Mouse (Mus musculus) activated CD4-positive, CD25-positive, alpha-beta regulatory T cell, adult 4 months (primary cell): ENCODE data around the gene Syn2. TPM values are rescaled to one million over a fixed set of nuclear protein-coding genes. Genes with fewer than 3 reads are reported as not detected.

Experiments
- ATAC-seq: one replicate; pipeline ENCODE4 v1.8.0; 2017
- polyA plus RNA-seq, 2 experiments: library from polyadenylated mRNA; unstranded; fragments of 100-300 nt; shearing (Covaris generic); gene quantifications; one replicate each; pipeline ENCODE4 v1.2.1; 2017

The Syn2 gene
- polyA plus RNA-seq, result not detected

DNA sequence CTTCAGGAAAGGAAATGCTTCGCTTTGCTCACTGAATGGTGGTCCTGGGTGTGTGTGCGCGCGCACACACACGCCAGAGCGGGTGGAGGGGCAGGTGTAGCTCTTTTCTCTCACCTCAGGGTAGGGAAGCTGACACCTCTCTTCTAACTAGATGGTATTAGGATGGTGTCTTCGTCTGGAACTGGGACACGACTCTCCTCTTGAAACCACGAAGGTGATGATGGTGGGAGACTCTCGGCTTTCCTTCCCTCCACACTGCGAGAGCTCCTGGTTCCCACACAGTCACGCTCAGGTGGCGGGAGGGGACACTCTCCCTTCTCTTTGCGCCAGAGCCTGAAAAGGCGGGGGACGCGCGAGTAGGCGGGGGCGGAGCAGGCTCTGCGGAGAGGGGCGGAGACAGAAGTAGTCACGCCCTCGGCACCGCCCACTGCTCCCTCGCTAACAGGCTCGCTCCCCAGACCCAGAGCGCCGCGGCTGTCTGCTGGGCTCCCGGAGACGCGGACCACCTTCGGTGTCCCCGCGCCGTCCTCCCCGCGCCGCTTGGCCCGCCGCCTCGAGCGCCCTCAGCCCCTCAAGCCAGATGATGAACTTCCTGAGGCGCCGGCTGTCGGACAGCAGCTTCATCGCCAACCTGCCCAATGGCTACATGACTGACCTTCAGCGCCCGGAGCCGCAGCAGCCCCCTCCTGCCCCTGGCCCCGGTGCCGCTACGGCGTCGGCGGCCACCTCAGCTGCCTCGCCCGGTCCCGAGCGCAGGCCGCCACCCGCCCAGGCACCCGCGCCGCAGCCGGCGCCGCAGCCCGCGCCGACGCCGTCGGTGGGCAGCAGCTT, at the start of gene Syn2:
Gene Syn2, plus strand, starts transcription at position 402 of the 831 bp plus-strand sequence.
- ATAC-seq, result peak; percentile 52

DNA sequence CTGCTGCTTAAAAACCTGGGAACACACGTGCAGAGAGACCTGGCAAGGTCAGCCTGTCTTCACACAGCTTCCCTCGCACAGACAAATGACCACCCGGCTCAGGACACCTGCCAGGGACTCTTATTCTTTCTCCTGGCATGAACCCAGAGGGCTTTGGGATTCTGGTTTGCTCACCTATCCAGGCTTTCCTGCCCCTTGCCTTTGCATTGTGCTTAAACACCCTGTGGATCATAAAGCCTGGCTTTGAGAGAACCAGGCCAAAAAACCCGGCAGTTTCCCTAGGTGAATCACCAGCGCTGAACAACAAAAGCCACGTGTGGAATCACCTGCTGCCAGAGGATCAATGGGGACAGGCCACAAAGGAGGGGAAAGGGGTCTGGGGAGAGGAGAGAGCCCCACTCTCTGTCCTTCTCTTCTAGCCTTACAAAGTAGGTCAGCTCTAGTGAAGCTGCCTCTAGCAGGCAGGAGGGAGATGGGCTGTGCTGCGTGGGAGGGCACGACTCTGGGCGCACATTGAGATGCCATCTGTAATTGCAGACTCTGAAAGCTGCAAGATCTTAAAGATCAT, 49.3 kb upstream of the Syn2 start:
- no peak for ATAC-seq

DNA sequence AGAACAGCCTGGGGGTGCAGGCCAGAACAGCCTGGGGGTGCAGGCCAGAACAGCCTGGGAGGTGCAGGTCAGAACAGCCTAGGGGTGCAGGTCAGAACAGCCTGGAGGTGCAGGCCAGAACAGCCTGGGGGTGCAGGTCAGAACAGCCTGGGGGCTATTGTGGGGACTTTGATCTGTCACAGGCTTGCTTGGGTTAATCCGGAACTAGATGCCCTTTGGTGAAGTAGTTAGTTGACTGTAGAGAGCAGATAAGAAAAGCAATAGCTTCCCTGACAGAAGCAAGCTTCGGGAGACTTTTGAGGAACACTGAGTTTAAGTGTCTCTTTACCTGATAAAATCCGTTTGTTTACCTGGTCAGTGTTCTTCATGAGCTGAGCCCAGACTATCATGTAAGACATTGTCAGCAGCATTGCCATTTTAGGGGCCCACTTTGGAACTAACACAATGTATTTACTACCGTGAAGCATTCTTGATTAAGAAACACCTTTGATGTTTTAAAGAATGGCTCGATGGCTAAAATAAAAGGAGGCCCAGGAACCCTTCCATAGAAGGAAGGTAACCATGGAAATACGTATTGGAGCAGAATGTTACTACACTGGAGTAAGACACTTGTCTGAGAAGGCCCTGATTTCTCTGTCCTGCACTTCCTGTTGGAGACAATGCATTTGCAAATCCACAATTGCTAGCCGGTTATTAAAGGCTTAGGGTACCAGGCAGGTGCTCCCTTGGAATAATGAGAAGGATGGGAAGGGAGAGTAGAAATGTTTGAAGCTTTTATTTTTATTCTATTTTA, 46.2 kb upstream of the Syn2 start:
- ATAC-seq, result no peak

DNA sequence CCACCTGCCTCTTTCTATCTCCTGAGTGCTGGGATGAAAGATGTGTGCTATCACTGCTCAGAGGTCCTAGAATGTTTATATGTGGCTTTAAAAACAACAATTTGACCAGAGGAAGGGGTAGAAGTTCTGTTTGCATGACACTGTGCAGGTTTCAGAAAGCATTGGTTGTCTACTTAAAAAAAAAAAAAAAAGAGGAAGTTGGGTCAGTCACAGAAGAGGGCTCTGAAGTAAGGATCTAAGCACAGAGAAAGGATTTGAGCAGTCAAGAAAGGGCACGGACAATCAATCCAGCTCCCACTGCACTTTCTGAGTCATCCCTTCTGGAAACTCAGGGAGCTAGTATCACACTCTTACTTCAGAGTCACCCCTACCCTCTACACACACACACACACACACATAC, 43.0 kb upstream of the Syn2 start:
- no peak for ATAC-seq

DNA sequence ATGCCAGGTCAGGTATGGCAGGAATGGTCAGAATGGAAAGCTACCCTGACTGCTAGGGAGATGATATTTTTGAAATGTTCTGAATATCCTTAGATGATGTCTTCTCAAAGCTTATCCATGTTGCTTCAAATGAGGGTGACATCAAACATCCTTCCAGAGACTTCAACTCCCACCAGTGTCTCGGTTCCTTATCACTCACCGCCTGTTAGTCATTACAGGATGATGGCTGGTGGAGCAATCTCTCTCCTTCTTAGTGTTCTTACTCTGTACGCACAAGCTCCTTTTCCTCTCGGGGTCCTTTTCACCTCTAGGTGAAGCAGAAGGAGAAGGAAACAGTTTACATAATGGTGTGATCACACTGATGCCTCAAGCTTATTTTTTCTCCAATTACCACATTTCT, 32.2 kb upstream of the Syn2 start:
- no peak for ATAC-seq

DNA sequence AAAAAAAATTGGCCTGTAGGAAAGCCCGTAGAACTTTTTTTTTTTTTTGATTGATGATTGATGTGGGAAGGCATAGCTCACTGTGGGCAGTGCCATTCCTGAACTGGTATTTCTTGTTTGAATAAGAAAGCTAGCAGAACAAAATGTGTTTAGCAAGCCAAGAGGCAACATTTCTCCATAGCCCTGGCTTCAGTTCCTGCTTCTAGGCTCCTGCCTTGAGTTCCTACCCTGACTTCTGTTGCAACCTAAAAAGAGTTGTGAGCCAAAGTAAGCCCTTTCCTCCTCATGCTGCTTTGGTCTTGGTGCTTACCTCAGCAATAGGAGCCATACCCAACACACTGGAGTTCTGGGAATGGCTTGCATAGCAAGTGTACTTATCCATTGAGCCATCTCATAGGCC, 23.3 kb upstream of the Syn2 start:
- ATAC-seq, result no peak

DNA sequence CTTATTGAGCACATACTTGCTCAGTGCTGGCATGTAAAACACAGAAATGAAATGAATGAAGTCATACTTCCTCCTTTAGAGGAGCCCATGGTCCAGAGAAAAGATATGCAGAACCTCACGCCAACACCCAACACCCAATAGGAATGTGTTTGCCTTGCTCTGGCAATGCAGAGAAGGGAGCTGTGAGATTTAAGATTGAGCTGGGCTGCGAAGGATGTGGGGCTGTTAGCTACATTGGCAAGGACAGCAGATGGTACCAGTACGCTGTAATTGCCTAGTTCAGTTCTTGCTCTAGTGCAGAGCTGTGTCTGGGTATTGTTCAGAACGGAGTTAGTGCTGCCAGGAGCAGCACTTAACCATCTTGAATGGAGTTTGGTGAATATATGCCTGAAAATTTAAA, 12.5 kb upstream of the Syn2 start:
- ATAC-seq, result no peak

DNA sequence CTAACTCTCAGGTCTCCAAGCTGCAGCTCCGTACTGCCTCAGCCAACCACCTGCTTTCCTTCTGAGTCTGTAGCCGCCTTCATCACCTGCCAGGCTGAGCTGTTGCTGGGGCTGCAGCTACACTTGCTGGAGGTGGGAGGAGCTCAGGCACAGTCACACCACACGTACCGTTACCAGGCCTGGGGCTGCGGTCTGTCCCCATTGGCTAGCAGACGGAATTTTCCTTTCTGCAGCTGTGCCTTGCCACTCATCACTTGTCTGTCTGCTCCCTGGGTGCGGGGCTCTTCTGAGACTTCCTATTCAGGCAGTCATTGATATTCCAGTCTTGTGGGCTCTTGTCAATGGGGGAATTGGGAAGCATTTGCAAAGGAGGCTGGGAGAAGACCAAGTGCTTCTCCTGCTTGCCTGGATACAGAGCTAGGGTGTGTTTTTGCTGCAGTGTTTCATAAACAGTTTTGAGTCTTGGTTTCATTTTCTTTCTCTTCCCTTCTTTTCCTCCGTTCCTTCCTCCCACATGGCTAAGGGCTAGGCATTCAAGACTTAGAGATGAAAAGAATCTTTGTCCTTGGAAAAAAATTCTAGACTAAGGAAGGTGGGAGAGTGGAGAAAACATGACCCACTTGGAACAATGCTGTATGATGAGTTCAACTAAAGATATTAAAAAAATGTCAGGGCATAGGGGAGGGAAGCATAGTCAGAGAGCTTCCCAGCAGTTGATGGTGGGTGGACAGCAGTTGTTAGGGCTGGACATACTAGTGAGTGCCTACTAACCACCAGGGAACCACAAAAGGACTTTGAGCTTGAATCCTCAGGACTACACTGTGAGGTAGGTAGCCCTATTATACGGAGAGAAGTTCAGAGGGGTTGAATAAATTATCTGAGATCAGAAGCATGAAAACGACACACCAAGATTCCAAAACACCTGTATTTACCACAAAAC, 11.2 kb upstream of the Syn2 start:
- peak; percentile 92 for ATAC-seq

DNA sequence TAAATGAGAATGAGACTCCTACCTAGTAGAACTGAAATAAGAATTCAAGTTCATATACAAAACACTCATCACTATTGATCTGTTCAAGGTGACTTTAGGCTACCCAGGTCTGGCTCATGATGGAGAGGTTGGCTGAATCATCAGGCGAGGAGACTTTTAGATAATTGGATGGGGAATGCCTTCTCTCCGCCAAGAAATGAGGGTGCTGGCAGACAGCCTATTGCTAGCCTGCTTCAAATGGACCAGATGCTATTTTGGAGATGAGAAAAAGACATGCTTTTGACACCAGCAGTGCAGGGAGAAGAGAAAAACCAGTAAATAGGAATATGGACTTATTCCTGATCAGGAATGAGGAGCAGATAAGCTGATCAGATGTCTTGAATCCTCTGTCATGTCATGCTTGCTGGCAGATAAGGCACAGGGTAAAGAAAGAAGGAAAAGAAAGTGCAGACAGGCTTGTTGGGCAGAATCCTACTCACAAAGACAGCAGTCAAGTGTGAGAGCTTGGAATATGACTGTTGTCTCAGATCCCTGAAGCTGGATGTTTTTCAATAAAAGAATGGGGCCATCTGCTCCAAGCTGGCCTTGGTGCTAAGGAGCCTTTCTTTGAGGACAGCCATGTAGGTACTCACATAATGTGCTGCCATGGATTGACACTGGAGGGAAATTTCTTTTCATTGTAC, 9.9 kb upstream of the Syn2 start:
- ATAC-seq, result no peak

DNA sequence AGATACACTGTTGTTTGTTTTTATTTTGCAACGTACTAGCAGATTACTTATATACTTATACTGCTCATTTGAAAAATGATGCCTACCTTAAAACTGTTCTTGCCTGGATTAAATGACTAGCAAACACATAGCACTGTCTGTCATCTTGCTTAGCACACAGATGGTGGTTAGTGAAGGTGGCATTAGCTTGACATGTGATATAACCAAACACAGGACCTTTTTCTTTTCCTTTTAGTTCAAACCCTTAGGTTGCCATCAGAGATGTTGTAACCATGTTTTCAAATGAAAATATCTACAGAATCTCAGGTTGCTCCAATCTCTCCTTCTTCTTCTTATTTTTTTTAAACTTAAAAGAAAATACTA, 9.4 kb upstream of the Syn2 start:
- ATAC-seq, result no peak

DNA sequence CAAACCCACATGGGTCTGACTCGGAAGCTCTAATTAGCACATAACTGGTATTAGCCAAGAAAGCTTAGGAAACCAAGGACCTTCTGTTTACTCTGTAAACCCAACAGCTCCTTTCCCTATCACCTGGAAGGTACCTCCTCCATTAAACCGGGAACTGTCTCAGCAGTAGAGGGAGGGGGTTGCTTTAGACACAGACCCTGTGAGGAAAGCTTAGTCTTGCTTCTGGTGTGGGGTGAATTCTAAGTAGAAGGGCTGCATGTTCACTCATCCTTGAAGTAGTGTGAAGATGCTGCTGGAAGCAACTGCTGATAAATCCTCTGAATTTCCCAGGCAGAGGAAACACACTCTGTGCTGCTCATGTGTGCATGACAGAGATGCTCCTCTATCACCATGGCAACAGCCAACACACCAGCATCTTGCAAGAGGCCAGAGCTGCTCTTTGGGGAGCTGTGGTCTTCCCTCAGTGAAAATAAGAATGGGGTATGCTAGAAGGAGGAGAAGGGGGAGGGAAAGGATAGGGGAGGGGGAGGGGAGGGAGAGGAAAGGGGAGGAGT, 8.4 kb upstream of the Syn2 start:
- no peak for ATAC-seq

DNA sequence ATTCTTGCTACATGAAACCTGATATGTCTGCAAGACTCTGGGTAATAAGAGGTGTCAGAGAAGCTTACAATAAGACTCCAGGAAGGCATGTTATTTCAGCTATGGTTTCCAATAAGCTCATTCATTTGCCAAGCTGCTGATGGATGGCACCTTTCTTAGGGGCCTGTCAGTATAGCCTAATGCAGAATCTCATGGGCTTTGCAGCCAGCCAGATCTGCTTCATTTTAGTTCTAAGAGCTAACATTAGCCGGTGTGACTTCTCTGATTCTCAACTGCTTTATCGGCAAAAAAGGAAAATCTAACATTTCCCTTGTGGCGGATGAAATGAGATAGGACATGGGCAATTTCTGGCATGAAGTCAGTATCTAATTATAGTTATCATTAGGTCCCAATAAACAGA, 7.9 kb upstream of the Syn2 start:
- no peak for ATAC-seq

DNA sequence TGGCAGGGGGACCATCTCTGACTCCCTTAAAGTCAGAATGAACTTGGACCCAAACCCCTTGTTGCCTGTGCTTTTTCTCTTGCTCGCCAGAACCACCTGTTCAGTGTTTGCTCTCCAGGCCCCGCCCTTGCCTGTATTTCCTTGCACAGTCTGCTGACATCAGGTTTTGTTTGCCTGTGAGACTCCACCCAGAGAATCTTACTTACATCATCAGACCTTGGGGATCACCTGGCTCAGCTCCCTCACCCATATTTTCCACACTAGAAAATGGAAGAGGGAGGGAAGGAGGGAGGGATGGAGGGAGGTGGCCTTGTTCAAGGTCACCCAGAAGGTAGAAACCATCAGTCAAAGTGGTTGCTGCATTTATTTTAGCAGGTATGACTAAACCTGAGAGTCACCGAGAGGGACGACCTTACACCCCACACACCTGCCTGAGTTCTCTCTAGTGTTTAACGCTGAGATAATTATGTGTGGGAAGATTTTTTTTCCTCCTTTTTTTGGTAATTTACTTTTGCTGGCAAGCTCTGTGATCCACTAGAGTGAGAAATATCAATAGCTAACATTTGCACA, 7.4 kb upstream of the Syn2 start:
- ATAC-seq, result no peak

DNA sequence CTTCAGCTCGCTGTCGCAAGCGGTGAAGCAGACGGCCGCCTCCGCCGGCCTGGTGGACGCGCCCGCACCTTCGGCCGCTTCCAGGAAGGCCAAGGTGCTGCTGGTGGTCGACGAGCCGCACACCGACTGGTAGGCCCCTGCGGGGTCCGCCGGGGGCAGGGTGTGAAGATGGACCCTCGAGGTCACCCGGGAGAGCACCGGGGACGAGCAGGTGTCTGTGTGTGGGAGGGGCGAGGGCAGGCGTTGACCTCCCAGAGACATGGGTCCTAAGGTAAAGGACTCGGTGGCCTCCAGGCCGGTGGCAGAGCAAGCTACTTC, 589 bp downstream of the Syn2 start:
- ATAC-seq, result no peak

DNA sequence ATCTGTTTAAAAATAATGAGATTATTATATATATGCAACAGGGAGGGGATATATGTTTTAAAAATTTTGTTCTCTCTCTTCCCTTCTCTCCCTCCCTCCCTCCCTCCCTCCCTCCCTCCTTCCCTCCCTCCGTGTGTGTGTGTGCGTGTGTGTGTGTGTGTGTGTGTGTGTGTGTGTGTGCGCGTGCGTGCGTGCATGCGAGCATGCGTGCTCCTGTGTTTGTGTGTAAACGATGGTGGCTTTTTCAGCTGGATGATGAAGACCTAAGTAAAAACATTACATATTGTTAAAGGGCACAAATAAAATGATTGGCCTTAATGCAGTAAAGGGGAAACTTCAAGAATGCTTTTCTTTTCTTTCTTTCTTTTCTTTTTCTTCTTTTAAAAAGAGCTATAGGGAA, 1.5 kb downstream of the Syn2 start:
- ATAC-seq, result no peak

DNA sequence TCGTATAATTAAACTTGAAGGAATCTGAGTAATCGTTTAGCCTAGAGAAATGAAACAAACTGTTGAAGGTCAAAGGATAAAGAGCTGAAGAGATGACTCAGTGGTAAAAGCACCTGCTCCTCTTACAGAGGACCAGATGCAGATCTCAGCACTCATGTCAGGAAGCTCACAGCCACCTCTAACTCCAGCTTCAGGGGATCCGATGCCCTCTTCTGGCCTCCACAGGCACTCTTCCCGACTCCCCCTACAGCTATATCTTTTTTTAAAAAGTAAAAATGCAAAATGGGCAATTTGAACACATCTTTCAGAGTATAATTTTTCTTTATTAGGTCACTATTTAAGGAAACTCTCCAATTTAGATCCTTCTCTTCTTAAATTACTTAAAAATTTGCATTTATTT, 6.7 kb downstream of the Syn2 start:
- ATAC-seq, result no peak

DNA sequence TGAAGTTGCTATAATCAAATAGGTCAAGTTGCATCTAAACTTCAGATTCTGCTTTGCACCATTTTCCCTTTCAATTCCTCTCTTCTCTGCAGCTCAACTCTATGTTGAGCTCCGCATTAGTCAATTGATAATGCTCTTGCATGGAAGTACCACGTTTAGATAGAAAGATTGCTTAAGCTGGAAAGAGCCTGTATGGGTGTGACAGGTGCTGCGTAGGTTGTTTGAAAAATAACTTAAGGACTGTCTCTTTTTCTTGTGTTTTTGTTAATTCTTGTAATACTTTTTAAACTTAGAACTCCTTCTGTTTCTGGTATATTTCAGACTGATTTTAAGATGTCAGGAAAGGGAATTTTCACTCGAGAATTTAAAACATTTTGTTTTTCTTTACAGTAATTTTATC, 26.5 kb downstream of the Syn2 start:
- ATAC-seq, result no peak

DNA sequence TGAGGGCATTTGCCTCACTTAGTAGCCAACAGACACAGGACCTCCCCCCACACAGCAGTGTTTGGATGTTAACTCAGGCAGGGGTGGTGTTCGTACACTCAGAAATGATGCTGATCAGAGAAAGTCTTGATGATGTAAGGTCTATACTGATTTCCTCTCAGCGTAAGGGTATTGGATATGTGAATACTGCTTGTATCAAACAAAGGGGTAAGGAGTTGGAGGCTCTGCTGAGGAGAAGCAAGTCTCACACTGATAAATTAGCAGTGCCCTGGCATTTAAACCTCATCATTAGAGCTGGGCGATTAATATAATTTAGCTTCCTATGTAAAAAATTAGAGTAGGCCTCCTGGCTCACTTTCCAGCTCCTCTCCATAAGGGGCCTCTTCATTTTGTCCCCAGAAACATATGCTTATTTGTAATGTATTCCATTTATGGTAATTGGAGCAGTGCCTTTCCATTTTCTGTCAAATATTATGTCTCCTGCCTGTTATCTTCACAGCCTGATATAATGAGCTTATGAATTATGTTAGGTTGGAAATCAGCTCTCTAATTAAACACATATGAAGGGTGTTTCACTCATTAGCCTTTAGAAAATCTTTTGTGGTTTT, 31.3 kb downstream of the Syn2 start:
- ATAC-seq, result no peak

DNA sequence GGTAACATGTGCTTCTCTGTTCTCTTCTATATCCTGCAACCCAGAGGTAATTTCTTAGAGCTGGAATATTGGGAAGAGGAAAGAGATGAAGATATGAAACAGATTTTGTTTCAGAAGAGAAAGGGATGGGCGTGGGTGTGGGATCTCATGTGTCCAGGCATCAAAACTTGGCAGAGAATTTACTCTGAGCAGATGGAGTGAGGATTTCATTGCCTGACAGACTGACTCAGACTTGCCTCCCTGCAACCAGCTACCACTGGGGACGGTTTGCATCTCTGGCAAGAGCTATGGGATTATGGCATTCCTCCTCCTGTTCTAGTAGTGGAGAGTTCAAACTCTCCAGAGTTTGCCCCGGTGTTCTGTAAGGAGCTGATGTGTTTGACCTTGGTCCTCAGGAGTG, 34.2 kb downstream of the Syn2 start:
- ATAC-seq, result no peak

DNA sequence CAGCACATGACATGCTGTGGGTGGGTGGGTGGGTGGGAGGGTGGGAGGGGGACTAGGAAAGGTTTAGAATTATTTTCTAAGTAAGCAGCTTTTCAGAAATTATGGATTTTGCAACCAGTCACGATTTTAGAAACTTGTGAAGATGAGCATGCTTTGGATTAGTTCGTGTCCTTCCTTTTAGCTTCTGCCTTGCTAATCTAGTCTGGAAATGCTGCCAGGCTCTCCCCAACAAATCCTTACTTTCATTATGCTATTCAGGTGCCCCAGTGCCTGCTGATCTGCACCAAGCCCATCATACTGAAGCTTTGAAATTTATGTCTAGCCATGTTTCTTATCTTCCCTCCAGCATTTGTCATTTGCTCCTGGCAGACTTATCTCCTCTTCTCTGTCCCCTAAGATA, 34.8 kb downstream of the Syn2 start:
- no peak for ATAC-seq

DNA sequence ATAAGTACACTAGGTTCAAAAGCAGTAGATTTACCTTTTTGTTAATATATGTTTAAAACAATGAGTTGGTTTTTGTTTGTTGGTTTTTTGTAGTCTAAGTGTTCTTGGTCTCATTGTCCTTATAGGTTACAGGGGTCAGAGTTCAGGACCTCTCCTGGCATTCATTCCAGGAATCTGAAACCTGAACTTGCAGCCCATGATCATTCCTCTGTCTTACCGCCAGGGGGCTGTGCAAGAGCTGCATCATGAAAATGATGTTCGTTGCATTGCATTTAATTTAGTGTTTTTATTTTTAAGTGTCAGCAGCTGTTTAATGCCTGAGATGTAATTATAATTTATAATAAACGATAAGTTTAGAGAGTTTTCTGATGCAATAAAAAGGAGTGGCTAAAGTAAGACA, 40.1 kb downstream of the Syn2 start:
- no peak for ATAC-seq
